Mouse (Mus musculus) stomach, embryonic 14.5 days (tissue): Measurements from ENCODE around the gene Grm8. TPM values are rescaled to one million over a fixed set of nuclear protein-coding genes. Genes with fewer than 3 reads are reported as not detected.

Experiments
- ATAC-seq: fragments of 200-750 bp; cut with Nextera tagmentation; 2 replicates; pipeline ENCODE4 v1.8.0; 2017; ENCODE audit warnings: low read depth, moderate TSS enrichment; ENCODE audit not compliant: insufficient number of reproducible peaks, insufficient read depth, low FRiP score
- H3K27ac ChIP-seq: fragments of 300-500 bp; sonication (generic); 2 replicates; pipeline ENCODE4 v1.5.1; 2014; ENCODE audit warnings: mild to moderate bottlenecking, low read length, moderate library complexity, mixed read lengths
- H3K27me3 ChIP-seq: fragments of 300-500 bp; sonication (generic); 2 replicates; pipeline ENCODE4 v1.6.1; 2014; ENCODE audit warnings: low read length, control low read depth, mixed read lengths; ENCODE audit not compliant: control insufficient read depth, insufficient read depth
- H3K36me3 ChIP-seq: fragments of 300-500 bp; sonication (generic); 2 replicates; pipeline ENCODE4 v1.6.1; 2014; ENCODE audit warnings: mild to moderate bottlenecking, control low read depth, low read length, moderate library complexity, mixed read lengths; ENCODE audit not compliant: control insufficient read depth, insufficient read depth
- H3K4me1 ChIP-seq: fragments of 300-500 bp; sonication (generic); 2 replicates; pipeline ENCODE4 v1.6.1; 2014; ENCODE audit warnings: low read length, control low read depth, mixed read lengths; ENCODE audit not compliant: control insufficient read depth, insufficient read depth
- H3K4me2 ChIP-seq: fragments of 300-500 bp; sonication (generic); replicated peaks from 2 replicates; pipeline ENCODE4 v1.6.1; 2014; ENCODE audit warnings: low read depth, low read length, control low read depth
- H3K4me3 ChIP-seq: fragments of 300-500 bp; sonication (generic); 2 replicates; pipeline ENCODE4 v1.5.1; 2014; ENCODE audit warnings: low read depth, low read length, control low read depth
- H3K9ac ChIP-seq: fragments of 300-500 bp; sonication (generic); replicated peaks from 2 replicates; pipeline ENCODE4 v1.6.1; 2014; ENCODE audit warnings: low read depth, mild to moderate bottlenecking, control low read depth, low read length, moderate library complexity, mixed read lengths
- H3K9me3 ChIP-seq: fragments of 300-500 bp; sonication (generic); 2 replicates; pipeline ENCODE4 v1.6.1; 2016; ENCODE audit warnings: low read depth, low read length, control low read depth; ENCODE audit not compliant: control insufficient read depth
- WGBS: fragments of 180-500 bp; shearing (Covaris S2); extraction: QIAGEN DNeasy Blood & Tissue Kit; methylation state at CpG from one replicate; pipeline ENCODE4 v1.1.7; 2014; 5-methylcytosine and 5-hydroxymethylcytosine counted together
- polyA plus RNA-seq: library from polyadenylated mRNA; unstranded; fragments of >200 nt; fragmentation: Nextera tagmentation; extraction: Ambion mirVana; gene quantifications from 2 replicates; pipeline ENCODE4 v1.2.1, GENCODE M21; 2014

Gene Grm8
- polyA plus RNA-seq, 1 experiment from 2014 or later = 2.1 TPM

- Histone ChIP-seq H3K4me1 (no peaks in the 10 kb centered on the region), H3K27ac (no peak overlapping the region), H3K36me3 (no peaks in the 10 kb centered on the region), H3K9me3 (no peaks in the 10 kb centered on the region), H3K4me3 (no peak overlapping the region), H3K9ac (no peak overlapping the region), H3K4me2 (no peak overlapping the region), H3K27me3 (no peaks in the 10 kb centered on the region)
- no peak for ATAC-seq
- WGBS = 85% methylated on average over 2 of the region's 2 CpGs
Observed at GRCm38 (mm10) chr6:27997250-27997649, 137.7 kb downstream of the Grm8 start.

- Histone ChIP-seq H3K36me3 (no peaks in the 10 kb centered on the region), H3K27ac (no peak overlapping the region), H3K4me2 (no peak overlapping the region), H3K9me3 (no peaks in the 10 kb centered on the region), H3K4me1 (no peaks in the 10 kb centered on the region), H3K27me3 (no peaks in the 10 kb centered on the region), H3K9ac (no peak overlapping the region), H3K4me3 (no peak overlapping the region)
- 73% methylated on average over 4 of the region's 4 CpGs for WGBS
- ATAC-seq = no peak
Observed at GRCm38 (mm10) chr6:27991241-27991640, 143.7 kb downstream of the Grm8 start.

- 91% methylated on average over 3 of the region's 3 CpGs for WGBS
- no peak overlapping the region for H3K27ac ChIP-seq
- no peaks in the 10 kb centered on the region for H3K36me3 ChIP-seq
- no peak overlapping the region for H3K4me3 ChIP-seq
- H3K4me1 ChIP-seq = no peaks in the 10 kb centered on the region
- H3K27me3 ChIP-seq = no peaks in the 10 kb centered on the region
- no peak overlapping the region for H3K9ac ChIP-seq
- ATAC-seq = no peak
- no peaks in the 10 kb centered on the region for H3K9me3 ChIP-seq
- no peak overlapping the region for H3K4me2 ChIP-seq
Observed at GRCm38 (mm10) chr6:27982598-27982997, 152.4 kb downstream of the Grm8 start.

- no peak overlapping the region for H3K27ac ChIP-seq
- WGBS = 37% methylated on average over 1 of the region's 1 CpGs
- H3K4me1 ChIP-seq = no peaks in the 10 kb centered on the region
- H3K27me3 ChIP-seq = no peaks in the 10 kb centered on the region
- no peak overlapping the region for H3K4me2 ChIP-seq
- H3K9ac ChIP-seq = no peak overlapping the region
- H3K36me3 ChIP-seq = no peaks in the 10 kb centered on the region
- H3K4me3 ChIP-seq = no peak overlapping the region
- ATAC-seq = no peak
- no peaks in the 10 kb centered on the region for H3K9me3 ChIP-seq
Observed at GRCm38 (mm10) chr6:27982021-27982420, 153.0 kb downstream of the Grm8 start.

GRCm38 (mm10) chr6:27977361-27977760 lies 157.6 kb downstream of the Grm8 start:
- H3K9me3 ChIP-seq = no peaks in the 10 kb centered on the region
- no peak overlapping the region for H3K4me3 ChIP-seq
- H3K27ac ChIP-seq = no peak overlapping the region
- H3K9ac ChIP-seq = no peak overlapping the region
- WGBS = 88% methylated on average over 5 of the region's 5 CpGs
- no peaks in the 10 kb centered on the region for H3K27me3 ChIP-seq
- no peak for ATAC-seq
- no peaks in the 10 kb centered on the region for H3K36me3 ChIP-seq
- H3K4me2 ChIP-seq = no peak overlapping the region
- H3K4me1 ChIP-seq = no peaks in the 10 kb centered on the region

GRCm38 (mm10) chr6:27968859-27969258 lies 166.1 kb downstream of the Grm8 start:
- no peaks in the 10 kb centered on the region for H3K4me1 ChIP-seq
- H3K27ac ChIP-seq = no peak overlapping the region
- H3K36me3 ChIP-seq = no peaks in the 10 kb centered on the region
- ATAC-seq = no peak
- H3K4me2 ChIP-seq = no peak overlapping the region
- H3K9me3 ChIP-seq = no peaks in the 10 kb centered on the region
- H3K4me3 ChIP-seq = no peak overlapping the region
- no peaks in the 10 kb centered on the region for H3K27me3 ChIP-seq
- H3K9ac ChIP-seq = no peak overlapping the region
- WGBS = 67% methylated on average over 2 of the region's 2 CpGs

- Histone ChIP-seq H3K4me2 (no peak overlapping the region), H3K4me1 (no peaks in the 10 kb centered on the region), H3K36me3 (no peaks in the 10 kb centered on the region), H3K9ac (no peak overlapping the region), H3K9me3 (no peaks in the 10 kb centered on the region), H3K27ac (no peak overlapping the region), H3K27me3 (no peaks in the 10 kb centered on the region), H3K4me3 (no peak overlapping the region)
- 81% methylated on average over 3 of the region's 3 CpGs for WGBS
- no peak for ATAC-seq
Observed at GRCm38 (mm10) chr6:27967037-27967436, 167.9 kb downstream of the Grm8 start.

GRCm38 (mm10) chr6:27965237-27965636 lies 169.7 kb downstream of the Grm8 start:
- Histone ChIP-seq H3K27me3 (no peaks in the 10 kb centered on the region), H3K4me3 (no peak overlapping the region), H3K9ac (no peak overlapping the region), H3K4me1 (no peaks in the 10 kb centered on the region), H3K36me3 (no peaks in the 10 kb centered on the region), H3K9me3 (no peaks in the 10 kb centered on the region), H3K4me2 (no peak overlapping the region), H3K27ac (no peak overlapping the region)
- WGBS = 7% methylated on average over 2 of the region's 2 CpGs
- no peak for ATAC-seq

GRCm38 (mm10) chr6:27963887-27964286 lies 171.1 kb downstream of the Grm8 start:
- 91% methylated on average over 1 of the region's 1 CpGs for WGBS
- Histone ChIP-seq H3K36me3 (no peaks in the 10 kb centered on the region), H3K9ac (no peak overlapping the region), H3K9me3 (no peaks in the 10 kb centered on the region), H3K4me1 (no peaks in the 10 kb centered on the region), H3K4me2 (no peak overlapping the region), H3K27ac (no peak overlapping the region), H3K4me3 (no peak overlapping the region), H3K27me3 (no peaks in the 10 kb centered on the region)
- ATAC-seq = no peak
